Mouse (Mus musculus) bone marrow macrophage, adult 2 months (primary cell): Measurements from ENCODE around the gene Zfp280b.

ENCODE experiments used
- CTCF ChIP-seq: IDR thresholded peaks from 2 replicates; pipeline ENCODE4 v1.5.1; 2012; ENCODE audit warnings: low read depth, mild to moderate bottlenecking, low read length, moderate library complexity
- POLR2A ChIP-seq: IDR thresholded peaks from 2 replicates; pipeline ENCODE4 v1.6.1; 2012; ENCODE audit warnings: mild to moderate bottlenecking, low read depth, low read length, borderline replicate concordance

GRCm38 (mm10) chr10:76027127-76028015 is 5.1 kb upstream of the Zfp280b start:
- TF ChIP-seq CTCF (no peak), POLR2A (no peak)
